Mouse (Mus musculus) liver, adult 2 months (tissue): ENCODE data around the gene Kmt2b. TPM values are rescaled to one million over a fixed set of nuclear protein-coding genes. Genes with fewer than 3 reads are reported as not detected.

Experiments
- DNase-seq: peaks from one replicate; pipeline ENCODE4 v3.0.0-alpha.2; 2011; ENCODE audit warnings: low read depth, low spot score; ENCODE audit errors: extremely low read depth
- H3K27ac ChIP-seq: fragments of 200-500 bp; replicated peaks from 2 replicates; pipeline ENCODE4 v1.5.1; 2012; ENCODE audit warnings: low read depth, mild to moderate bottlenecking, control low read depth, inconsistent platforms, low read length; ENCODE audit not compliant: insufficient read depth
- H3K27me3 ChIP-seq: fragments of 200-500 bp; 2 replicates; pipeline ENCODE4 v1.6.1; 2012; ENCODE audit warnings: mild to moderate bottlenecking, moderate library complexity, low read length, inconsistent platforms; ENCODE audit not compliant: control insufficient read depth, insufficient read depth
- H3K36me3 ChIP-seq: fragments of 200-500 bp; 2 replicates; pipeline ENCODE4 v1.6.1; 2012; ENCODE audit warnings: low read length, inconsistent platforms; ENCODE audit not compliant: control insufficient read depth, insufficient read depth
- H3K4me1 ChIP-seq: fragments of 200-500 bp; 2 replicates; pipeline ENCODE4 v1.6.1; 2011; ENCODE audit warnings: low read length; ENCODE audit not compliant: control insufficient read depth, insufficient read depth
- H3K4me3 ChIP-seq: fragments of 200-500 bp; 2 replicates; pipeline ENCODE4 v1.5.1; 2011; ENCODE audit warnings: low read depth, mild to moderate bottlenecking, control low read depth, low read length, moderate library complexity; ENCODE audit not compliant: insufficient read depth
- H3K79me2 ChIP-seq: fragments of 200-500 bp; 2 replicates; pipeline ENCODE4 v1.6.1; 2012; ENCODE audit warnings: inconsistent platforms, mild to moderate bottlenecking, low read length, moderate library complexity; ENCODE audit not compliant: control insufficient read depth, insufficient read depth
- H3K9ac ChIP-seq: fragments of 200-500 bp; 2 replicates; pipeline ENCODE4 v1.6.1; 2012; ENCODE audit warnings: low read depth, mild to moderate bottlenecking, control low read depth, inconsistent platforms, low read length
- CTCF ChIP-seq: fragments of 200-500 bp; IDR thresholded peaks from 2 replicates; pipeline ENCODE4 v1.5.1; 2011; ENCODE audit warnings: low read depth, low read length, control low read depth
- POLR2A ChIP-seq: fragments of 200-500 bp; IDR thresholded peaks from 2 replicates; pipeline ENCODE4 v1.6.1; 2011; ENCODE audit warnings: low read length, control low read depth; ENCODE audit not compliant: insufficient read depth; ENCODE audit errors: extremely low read depth
- WGBS: fragments of 180-500 bp; shearing (Covaris S2); methylation state at CpG from one replicate; pipeline ENCODE4 v1.1.7; 2018; 5-methylcytosine and 5-hydroxymethylcytosine counted together
- polyA plus RNA-seq: library from polyadenylated mRNA; depleted of rRNA; stranded (reverse); fragments of >200 nt; gene quantifications from 2 replicates; pipeline ENCODE4 v1.2.3, GENCODE M21; 2012
- total RNA-seq: library from RNA; depleted of rRNA; stranded (reverse); fragments of >200 nt; gene quantifications from 2 replicates; pipeline ENCODE4 v1.2.3, GENCODE M21; 2014

The Kmt2b gene
- total and polyA plus RNA-seq, 2 experiments: 3.4 to 19.2 TPM

DNA sequence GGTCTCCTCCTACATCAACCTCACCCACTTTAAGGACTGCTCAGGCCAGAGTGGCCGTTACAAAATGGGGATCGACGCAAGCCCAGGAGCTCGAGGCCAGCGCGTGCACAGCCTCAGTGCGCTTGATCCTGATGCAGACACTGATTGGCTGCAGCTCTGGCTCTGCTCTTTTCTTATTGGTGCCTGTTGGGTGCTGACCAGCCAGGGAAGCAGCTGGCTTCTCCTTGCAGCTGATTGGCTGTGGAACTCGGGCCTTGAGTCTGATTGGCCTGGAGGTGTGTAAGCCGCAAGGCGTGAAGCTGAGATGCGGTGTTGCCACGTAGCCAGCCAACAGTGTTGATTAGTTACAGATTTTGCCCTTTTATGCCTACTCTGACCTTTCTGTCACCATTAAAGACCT is 10.3 kb upstream of the Kmt2b start, which contains the start of gene Zbtb32:
Gene Zbtb32, minus strand, starts transcription at position 124 of the 400 bp plus-strand sequence.
- DNase-seq: no peak
- H3K4me3 ChIP-seq: no peak within 1 kb of the TSS
- H3K79me2 ChIP-seq: no peaks in the 10 kb centered on the region
- no peak for TF ChIP-seq POLR2A
- no peak for TF ChIP-seq CTCF
- peaks cover 4% of the 10 kb centered on the region; the same call in 1 of the 2 replicates for H3K4me1 ChIP-seq
- no peaks in the 10 kb centered on the region for H3K27me3 ChIP-seq
- no peak within 1 kb of the TSS for H3K9ac ChIP-seq
- H3K36me3 ChIP-seq: no peaks in the 10 kb centered on the region
- WGBS: 96% methylated on average over 12 of the region's 12 CpGs
- H3K27ac ChIP-seq: no peak within 1 kb of the TSS

DNA sequence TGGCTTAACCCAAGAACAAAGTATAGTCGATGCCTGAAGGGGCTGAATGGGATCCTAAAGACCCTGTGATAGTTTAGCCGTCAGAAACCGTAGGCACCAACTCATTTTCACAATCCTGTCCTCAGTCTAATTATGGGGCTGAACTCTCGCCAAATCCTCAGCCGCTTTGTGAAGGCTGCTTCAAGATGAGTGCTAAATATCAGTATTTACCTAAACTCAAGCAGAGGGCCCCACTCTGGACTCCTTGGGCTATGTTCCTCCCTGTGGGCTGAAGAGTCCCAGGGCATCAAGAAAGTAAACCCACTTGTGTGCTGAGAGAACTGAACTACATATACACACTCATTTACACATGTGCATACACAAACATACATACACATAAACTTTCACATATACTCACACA is 8.3 kb upstream of the Kmt2b start:
- DNase-seq: no peak
- peaks cover 4% of the 10 kb centered on the region; the same call in 1 of the 2 replicates for H3K4me1 ChIP-seq
- no peak overlapping the region for H3K9ac ChIP-seq
- no peak overlapping the region for H3K4me3 ChIP-seq
- H3K79me2 ChIP-seq: no peaks in the 10 kb centered on the region
- H3K27ac ChIP-seq: no peak overlapping the region
- TF ChIP-seq POLR2A: no peak
- no peak for TF ChIP-seq CTCF
- 88% methylated on average over 5 of the region's 5 CpGs for WGBS
- no peaks in the 10 kb centered on the region for H3K36me3 ChIP-seq
- H3K27me3 ChIP-seq: no peaks in the 10 kb centered on the region

DNA sequence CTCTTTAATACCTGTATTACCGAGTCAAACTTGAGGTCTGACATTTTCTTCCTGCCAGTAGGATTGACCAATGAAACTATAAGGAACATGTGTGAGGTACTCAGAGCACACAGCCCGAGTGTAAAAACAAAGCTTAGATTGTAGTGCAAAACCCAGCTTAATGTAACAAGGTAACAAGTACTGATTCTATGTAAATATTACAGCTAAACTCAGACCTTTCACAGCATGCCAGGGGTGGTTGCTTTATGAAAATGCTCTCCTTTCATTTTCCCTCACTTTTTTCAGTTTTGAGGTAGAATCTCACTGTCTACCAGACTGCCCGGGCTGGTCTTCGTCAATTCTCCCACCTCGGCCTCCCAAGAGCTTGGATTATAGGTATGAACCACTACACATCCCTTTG is 7.6 kb upstream of the Kmt2b start:
- no peaks in the 10 kb centered on the region for H3K36me3 ChIP-seq
- TF ChIP-seq CTCF (no peak), POLR2A (no peak)
- WGBS: 81% methylated on average over 5 of the region's 5 CpGs
- H3K4me1 ChIP-seq: peaks cover 4% of the 10 kb centered on the region; the same call in 1 of the 2 replicates
- H3K4me3 ChIP-seq: no peak overlapping the region
- no peak for DNase-seq
- no peaks in the 10 kb centered on the region; the same call in 1 of the 2 replicates for H3K79me2 ChIP-seq
- H3K27ac ChIP-seq: no peak overlapping the region
- no peak overlapping the region for H3K9ac ChIP-seq
- no peaks in the 10 kb centered on the region for H3K27me3 ChIP-seq

DNA sequence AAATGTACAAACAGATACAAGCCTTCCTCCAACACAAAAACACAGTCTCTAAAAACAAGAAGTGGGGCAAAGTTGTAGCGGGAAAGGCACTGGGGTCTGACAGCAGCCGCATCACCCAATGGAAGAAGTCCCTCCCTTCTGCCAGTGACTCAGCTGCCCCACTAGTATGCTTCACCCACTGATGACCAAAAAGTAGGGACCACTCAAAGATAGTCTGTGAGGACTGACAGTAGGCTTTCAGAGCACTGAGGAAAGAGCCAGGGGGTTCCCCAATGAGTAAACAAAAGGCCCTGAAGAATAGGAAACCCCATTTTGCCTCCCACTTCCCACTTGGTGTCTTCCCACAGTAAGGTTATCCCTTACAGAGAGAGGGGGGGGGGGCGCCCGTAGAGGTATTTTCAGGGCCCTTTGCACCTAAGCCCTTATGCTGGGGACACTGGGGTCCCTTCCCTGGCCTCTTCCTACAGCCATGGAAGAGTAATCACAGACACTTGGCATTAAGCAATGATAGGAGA is 6.0 kb upstream of the Kmt2b start:
- H3K4me3 ChIP-seq: no peak overlapping the region
- peaks cover 5% of the 10 kb centered on the region; the same call in 1 of the 2 replicates for H3K4me1 ChIP-seq
- no peak overlapping the region for H3K27ac ChIP-seq
- DNase-seq: no peak
- H3K27me3 ChIP-seq: no peaks in the 10 kb centered on the region
- no peak overlapping the region for H3K9ac ChIP-seq
- 69% methylated on average over 4 of the region's 4 CpGs for WGBS
- no peak for TF ChIP-seq CTCF
- TF ChIP-seq POLR2A: no peak
- no peaks in the 10 kb centered on the region for H3K36me3 ChIP-seq
- H3K79me2 ChIP-seq: no peaks in the 10 kb centered on the region; the same call in 1 of the 2 replicates

DNA sequence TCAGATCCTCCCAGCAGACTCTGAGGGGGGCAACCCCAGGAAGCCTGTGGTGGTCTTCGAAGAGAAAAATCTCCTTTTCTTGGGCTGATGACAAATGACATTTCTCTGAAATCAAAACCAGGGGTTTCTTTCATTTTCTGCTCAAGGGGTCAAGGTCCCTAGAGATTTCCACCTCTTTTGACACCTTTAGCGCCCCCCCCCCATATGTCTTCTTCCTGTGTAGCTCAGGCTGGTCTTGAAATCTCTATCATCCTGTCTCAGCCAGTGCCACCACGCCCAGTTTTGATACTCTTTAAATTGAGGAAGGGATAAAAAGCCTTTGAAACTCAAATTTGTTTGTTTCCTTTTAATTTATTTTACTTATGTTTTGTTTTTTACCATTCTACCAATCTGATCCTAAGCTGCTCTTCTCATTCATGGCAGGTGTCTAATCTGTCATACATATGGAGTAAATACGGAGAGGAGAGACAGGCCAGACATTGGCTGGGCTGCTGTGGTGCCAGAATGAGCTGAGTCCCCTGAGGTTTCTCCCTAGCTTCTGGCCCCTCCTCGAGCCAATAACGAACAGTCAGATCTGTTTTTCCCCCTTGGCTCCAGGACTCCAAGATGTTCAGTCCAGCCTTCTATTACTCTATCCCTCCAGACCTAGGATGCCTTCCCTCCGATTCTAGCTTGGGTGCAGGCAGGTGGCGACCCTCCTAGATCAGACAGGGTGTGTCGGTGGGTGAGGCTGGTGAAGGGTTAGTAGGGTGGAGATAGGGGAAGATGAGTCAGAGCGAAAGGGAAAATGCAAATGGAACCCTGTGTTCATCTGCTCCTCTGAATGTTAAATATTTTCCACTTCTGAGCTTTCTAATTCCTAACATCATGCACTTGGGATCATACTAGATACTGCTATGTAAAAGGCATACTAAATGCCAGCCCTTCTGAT is 5.3 kb upstream of the Kmt2b start:
- Histone ChIP-seq H3K9ac (no peak overlapping the region), H3K4me3 (no peak overlapping the region), H3K79me2 (no peaks in the 10 kb centered on the region; the same call in 1 of the 2 replicates), H3K36me3 (no peaks in the 10 kb centered on the region), H3K27me3 (no peaks in the 10 kb centered on the region), H3K27ac (no peak overlapping the region), H3K4me1 (peaks cover 5% of the 10 kb centered on the region; the same call in 1 of the 2 replicates)
- TF ChIP-seq POLR2A (no peak), CTCF (no peak)
- 86% methylated on average over 10 of the region's 10 CpGs for WGBS
- no peak for DNase-seq
